Mouse (Mus musculus): ENCODE measurements at regions not wholly inside any gene's neighbourhood (a gene's known extent, or its start where the extent isn't known, plus 50 kb on each side); places are given as distances from the start of the nearest gene placed in this dataset.

- Histone ChIP-seq H3K9me3 (replicated peaks) (no peaks in the 10 kb centered on the region), H3K4me3 (ENCODE audit: low read depth, low read length) (no peak overlapping the region), H3K27me3 (ENCODE audit: insufficient read depth, low read length) (no peaks in the 10 kb centered on the region; the same call in 1 of the 2 replicates), H3K4me1 (ENCODE audit: insufficient read depth, low read depth, low read length) (no peaks in the 10 kb centered on the region), H3K36me3 (replicated peaks) (no peaks in the 10 kb centered on the region)
- TF ChIP-seq CTCF (IDR thresholded peaks at IDR 0.05; ENCODE audit: low read depth, low read length) (no peak), GATA2 (IDR thresholded peaks at IDR 0.05; ENCODE audit: borderline replicate concordance, low read depth, low read length) (no peak), POLR2AphosphoS5 (IDR thresholded peaks at IDR 0.05; ENCODE audit: insufficient replicate concordance, low read depth, low read length) (no peak), TAL1 (conservative IDR thresholded peaks at IDR 0.05; ENCODE audit: low read depth, low read length) (no peak), GATA1 (IDR thresholded peaks at IDR 0.05; ENCODE audit: borderline replicate concordance, low read length) (no peak)
- DNase-seq (ENCODE audit: low spot score) = no peak
- ATAC-seq (ENCODE audit: extremely low read depth, insufficient number of reproducible peaks, low FRiP score, poor library complexity, severe bottlenecking) = no peak
These were observed 213.0 kb downstream of the Gm5447 start for GRCm38 (mm10) chr13:31186805-31187589.

- DNase-seq (ENCODE audit: low spot score) = no peak
- Histone ChIP-seq H3K9me3 (replicated peaks) (no peaks in the 10 kb centered on the region), H3K4me1 (ENCODE audit: insufficient read depth, low read depth, low read length) (no peaks in the 10 kb centered on the region), H3K27me3 (ENCODE audit: insufficient read depth, low read length) (no peaks in the 10 kb centered on the region; the same call in 1 of the 2 replicates), H3K4me3 (ENCODE audit: low read depth, low read length) (no peak overlapping the region), H3K36me3 (replicated peaks) (no peaks in the 10 kb centered on the region)
- TF ChIP-seq CTCF (IDR thresholded peaks at IDR 0.05; ENCODE audit: low read depth, low read length) (no peak), POLR2AphosphoS5 (IDR thresholded peaks at IDR 0.05; ENCODE audit: insufficient replicate concordance, low read depth, low read length) (no peak), TAL1 (conservative IDR thresholded peaks at IDR 0.05; ENCODE audit: low read depth, low read length) (no peak), GATA2 (IDR thresholded peaks at IDR 0.05; ENCODE audit: borderline replicate concordance, low read depth, low read length) (no peak), GATA1 (IDR thresholded peaks at IDR 0.05; ENCODE audit: borderline replicate concordance, low read length) (no peak)
- ATAC-seq (ENCODE audit: extremely low read depth, insufficient number of reproducible peaks, low FRiP score, poor library complexity, severe bottlenecking) = no peak
These were observed 215.1 kb downstream of the Gm5447 start for GRCm38 (mm10) chr13:31189116-31189515.

DNA sequence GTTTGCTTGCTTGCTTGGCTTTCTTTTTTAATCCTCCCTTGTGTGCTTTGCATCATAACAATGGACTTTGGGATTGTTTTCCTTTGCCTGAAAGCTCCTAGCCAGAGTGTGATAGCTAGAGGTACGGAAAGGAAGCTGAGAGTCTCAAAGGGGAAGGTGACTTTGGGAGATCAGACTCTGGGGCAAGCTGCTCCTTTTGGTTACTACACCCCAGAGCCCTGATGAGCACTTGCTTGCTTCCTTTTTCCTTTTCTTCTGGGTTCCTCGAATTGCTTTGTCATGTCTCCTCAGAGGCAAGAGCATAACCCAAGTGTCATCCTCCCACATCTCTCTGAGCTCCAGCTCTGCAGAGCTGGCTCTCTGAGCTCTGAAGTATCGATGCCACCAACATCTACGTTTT, 216.0 kb downstream of the Gm5447 start:
- no peaks in the 10 kb centered on the region for H3K9me3 ChIP-seq (replicated peaks)
- ATAC-seq (ENCODE audit: extremely low read depth, insufficient number of reproducible peaks, low FRiP score, poor library complexity, severe bottlenecking) (no peak), DNase-seq (ENCODE audit: low spot score) (no peak)
- no peak overlapping the region for H3K4me3 ChIP-seq (ENCODE audit: low read depth, low read length)
- H3K36me3 ChIP-seq (replicated peaks) = no peaks in the 10 kb centered on the region
- no peaks in the 10 kb centered on the region for H3K4me1 ChIP-seq (ENCODE audit: insufficient read depth, low read depth, low read length)
- H3K27me3 ChIP-seq (ENCODE audit: insufficient read depth, low read length) = peaks cover 4% of the 10 kb centered on the region; the same call in 1 of the 2 replicates
- TF ChIP-seq CTCF (IDR thresholded peaks at IDR 0.05; ENCODE audit: low read depth, low read length) = no peak
- TF ChIP-seq POLR2AphosphoS5 (IDR thresholded peaks at IDR 0.05; ENCODE audit: insufficient replicate concordance, low read depth, low read length) = no peak
- no peak for TF ChIP-seq TAL1 (conservative IDR thresholded peaks at IDR 0.05; ENCODE audit: low read depth, low read length)
- no peak for TF ChIP-seq GATA2 (IDR thresholded peaks at IDR 0.05; ENCODE audit: borderline replicate concordance, low read depth, low read length)
- TF ChIP-seq GATA1 (IDR thresholded peaks at IDR 0.05; ENCODE audit: borderline replicate concordance, low read length) = no peak

DNA sequence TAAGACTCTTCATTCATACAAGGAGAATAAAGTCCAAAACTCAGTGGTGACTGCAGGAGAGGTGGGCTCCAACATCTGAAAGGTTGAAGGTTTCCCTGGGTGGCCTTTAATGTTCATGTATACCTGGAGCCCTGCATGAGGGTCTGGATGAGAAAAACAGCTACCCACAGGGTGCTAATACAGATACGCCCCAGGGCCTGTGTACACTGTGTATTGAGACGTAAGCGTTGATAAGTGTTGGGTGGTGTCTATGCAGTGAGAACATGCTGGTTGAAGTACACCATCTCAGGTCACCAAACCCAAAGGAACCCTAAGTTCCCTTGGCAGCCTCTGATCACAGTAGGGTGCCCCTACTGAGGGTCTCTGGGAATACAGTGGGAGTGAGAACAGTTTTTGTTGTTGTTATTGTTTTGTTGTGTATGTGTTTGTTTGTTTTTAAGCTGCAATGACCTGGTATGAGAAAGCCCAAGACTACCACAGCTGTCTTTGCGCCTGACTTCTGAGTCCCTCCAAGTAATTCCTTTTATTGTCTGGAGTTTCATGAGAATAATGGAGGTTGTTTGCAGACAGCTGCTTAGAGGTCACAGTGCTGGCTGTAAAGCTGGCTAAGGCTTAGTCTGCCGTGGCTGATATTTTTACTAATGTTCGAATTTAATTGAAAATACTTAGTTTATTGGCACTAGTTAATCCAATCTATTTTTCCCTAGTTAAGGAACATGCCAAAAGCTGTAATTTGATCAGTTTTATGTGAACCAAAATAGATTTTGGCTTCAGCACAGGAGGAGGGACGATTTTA, 217.5 kb downstream of the Gm5447 start:
- no peaks in the 10 kb centered on the region for H3K9me3 ChIP-seq (replicated peaks)
- peaks cover 4% of the 10 kb centered on the region; the same call in 1 of the 2 replicates for H3K27me3 ChIP-seq (ENCODE audit: insufficient read depth, low read length)
- no peaks in the 10 kb centered on the region for H3K4me1 ChIP-seq (ENCODE audit: insufficient read depth, low read depth, low read length)
- H3K4me3 ChIP-seq (ENCODE audit: low read depth, low read length) = no peak overlapping the region
- DNase-seq (ENCODE audit: low spot score) = no peak
- ATAC-seq (ENCODE audit: extremely low read depth, insufficient number of reproducible peaks, low FRiP score, poor library complexity, severe bottlenecking) = no peak
- no peak for TF ChIP-seq CTCF (IDR thresholded peaks at IDR 0.05; ENCODE audit: low read depth, low read length)
- TF ChIP-seq TAL1 (conservative IDR thresholded peaks at IDR 0.05; ENCODE audit: low read depth, low read length) = no peak
- no peak for TF ChIP-seq GATA2 (IDR thresholded peaks at IDR 0.05; ENCODE audit: borderline replicate concordance, low read depth, low read length)
- TF ChIP-seq POLR2AphosphoS5 (IDR thresholded peaks at IDR 0.05; ENCODE audit: insufficient replicate concordance, low read depth, low read length) = no peak
- TF ChIP-seq GATA1 (IDR thresholded peaks at IDR 0.05; ENCODE audit: borderline replicate concordance, low read length) = no peak
- H3K36me3 ChIP-seq (replicated peaks) = no peaks in the 10 kb centered on the region

DNA sequence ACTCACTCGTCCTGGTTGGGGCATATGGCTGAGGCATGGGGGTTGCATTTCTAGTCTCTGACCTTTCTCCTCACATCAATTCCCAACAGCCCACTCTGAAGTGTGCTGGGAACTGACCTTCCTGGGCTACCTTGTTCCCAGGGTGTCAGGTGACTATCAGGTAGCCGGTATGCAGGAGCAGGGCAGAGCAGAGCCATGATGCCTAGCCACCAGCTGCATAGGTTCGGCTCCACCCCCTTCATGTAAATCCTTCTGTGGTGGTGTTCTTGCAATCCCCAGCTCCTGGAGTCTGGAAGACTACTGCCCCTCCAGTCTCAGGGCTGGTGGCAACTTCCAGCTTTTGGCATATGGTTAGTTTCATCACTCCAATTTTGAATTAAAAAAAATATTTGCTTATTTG, 221.0 kb downstream of the Gm5447 start:
- TF ChIP-seq GATA1 (IDR thresholded peaks at IDR 0.05; ENCODE audit: borderline replicate concordance, low read length) = no peak
- no peak for TF ChIP-seq TAL1 (conservative IDR thresholded peaks at IDR 0.05; ENCODE audit: low read depth, low read length)
- TF ChIP-seq GATA2 (IDR thresholded peaks at IDR 0.05; ENCODE audit: borderline replicate concordance, low read depth, low read length) = no peak
- TF ChIP-seq POLR2AphosphoS5 (IDR thresholded peaks at IDR 0.05; ENCODE audit: insufficient replicate concordance, low read depth, low read length) = no peak
- no peak overlapping the region for H3K4me3 ChIP-seq (ENCODE audit: low read depth, low read length)
- ATAC-seq (ENCODE audit: extremely low read depth, insufficient number of reproducible peaks, low FRiP score, poor library complexity, severe bottlenecking) (no peak), DNase-seq (ENCODE audit: low spot score) (no peak)
- H3K27me3 ChIP-seq (ENCODE audit: insufficient read depth, low read length) = peaks cover 4% of the 10 kb centered on the region; the same call in 1 of the 2 replicates
- H3K36me3 ChIP-seq (replicated peaks) = no peaks in the 10 kb centered on the region
- no peaks in the 10 kb centered on the region for H3K9me3 ChIP-seq (replicated peaks)
- H3K4me1 ChIP-seq (ENCODE audit: insufficient read depth, low read depth, low read length) = no peaks in the 10 kb centered on the region

GRCm38 (mm10) chr13:31196546-31196945, 222.5 kb downstream of the Gm5447 start:
- DNase-seq (ENCODE audit: low spot score) = no peak
- Histone ChIP-seq H3K4me1 (ENCODE audit: insufficient read depth, low read depth, low read length) (no peaks in the 10 kb centered on the region), H3K27me3 (ENCODE audit: insufficient read depth, low read length) (0 out of 2 replicates have a peak, but pooled peaks cover 4% of the 10 kb centered on the region), H3K4me3 (ENCODE audit: low read depth, low read length) (no peak overlapping the region), H3K9me3 (replicated peaks) (no peaks in the 10 kb centered on the region), H3K36me3 (replicated peaks) (no peaks in the 10 kb centered on the region)
- no peak for TF ChIP-seq POLR2AphosphoS5 (IDR thresholded peaks at IDR 0.05; ENCODE audit: insufficient replicate concordance, low read depth, low read length)
- TF ChIP-seq TAL1 (conservative IDR thresholded peaks at IDR 0.05; ENCODE audit: low read depth, low read length) = no peak
- TF ChIP-seq GATA1 (IDR thresholded peaks at IDR 0.05; ENCODE audit: borderline replicate concordance, low read length) = no peak
- TF ChIP-seq CTCF (IDR thresholded peaks at IDR 0.05; ENCODE audit: low read depth, low read length) = no peak
- no peak for TF ChIP-seq GATA2 (IDR thresholded peaks at IDR 0.05; ENCODE audit: borderline replicate concordance, low read depth, low read length)
- no peak for ATAC-seq (ENCODE audit: extremely low read depth, insufficient number of reproducible peaks, low FRiP score, poor library complexity, severe bottlenecking)
